Mouse (Mus musculus): Measurements from ENCODE around the gene P2ry6. TPM values are rescaled to one million over a fixed set of nuclear protein-coding genes. Genes with fewer than 3 reads are reported as not detected.
A peak's percentile ranks its signal among the peaks of the same experiment; 100 is the strongest.

The P2ry6 gene
- total RNA-seq, 2 experiments from 2014 or later: 2.3 to 4.0 TPM

DNA sequence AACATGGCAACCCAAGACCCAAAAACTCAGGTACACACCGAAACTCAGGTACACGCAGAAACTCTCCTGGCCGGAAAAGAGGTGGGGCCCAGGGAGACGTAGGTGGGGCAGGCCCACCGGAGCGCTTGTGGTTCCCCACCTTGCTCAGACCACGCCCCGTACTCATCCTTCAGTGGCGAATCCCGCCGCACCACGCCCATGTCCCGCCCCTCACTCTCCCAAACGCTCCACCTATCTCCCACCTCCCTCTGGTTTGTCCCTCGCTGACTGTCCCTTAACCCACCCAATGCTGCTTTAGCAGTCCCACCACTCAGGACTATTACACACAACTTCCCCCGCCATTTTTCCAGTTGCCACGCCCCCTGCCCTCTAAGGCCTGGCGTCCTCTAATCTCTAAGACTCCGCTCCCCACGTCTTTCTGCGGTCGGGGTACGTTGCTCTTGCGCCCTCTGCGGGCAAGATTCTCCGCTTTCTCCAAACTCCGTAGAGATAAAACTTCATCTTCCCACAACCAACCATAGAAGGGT, 41.9 kb downstream of the P2ry6 start:
- peak; percentile 69 for TF ChIP-seq CTCF (IDR thresholded peaks at IDR 0.05)
- Histone ChIP-seq H3K27ac (peak overlapping the region; percentile 17; the same call in 1 of the 2 replicates), H3K4me3 (peak overlapping the region; percentile 43)
- intact Hi-C loops (cut with DNase I): loop anchor here (1.0 kb wide), 1 partner anchor 25 kb away; no protein-coding TSS in a partner anchor
- DNase-seq (ENCODE audit: extremely low spot score in 1 of 2, low spot score in 2 of 2): peak; percentile 55 to 71

GRCm38 (mm10) chr7:100931926-100932480, 42.4 kb downstream of the P2ry6 start, which contains the start of gene Arhgef17:
Arhgef17 (minus strand) TSS chr7:100932107.
- H3K4me3 ChIP-seq: peak within 1 kb of the TSS; percentile 43
- intact Hi-C loops (cut with DNase I): loop anchor here (1.0 kb wide), 1 partner anchor 25 kb away; no protein-coding TSS in a partner anchor
- no peak for DNase-seq (ENCODE audit: extremely low spot score in 1 of 2, low spot score in 2 of 2)
- TF ChIP-seq CTCF (IDR thresholded peaks at IDR 0.05): no peak
- H3K27ac ChIP-seq: peak within 1 kb of the TSS; percentile 73

DNA sequence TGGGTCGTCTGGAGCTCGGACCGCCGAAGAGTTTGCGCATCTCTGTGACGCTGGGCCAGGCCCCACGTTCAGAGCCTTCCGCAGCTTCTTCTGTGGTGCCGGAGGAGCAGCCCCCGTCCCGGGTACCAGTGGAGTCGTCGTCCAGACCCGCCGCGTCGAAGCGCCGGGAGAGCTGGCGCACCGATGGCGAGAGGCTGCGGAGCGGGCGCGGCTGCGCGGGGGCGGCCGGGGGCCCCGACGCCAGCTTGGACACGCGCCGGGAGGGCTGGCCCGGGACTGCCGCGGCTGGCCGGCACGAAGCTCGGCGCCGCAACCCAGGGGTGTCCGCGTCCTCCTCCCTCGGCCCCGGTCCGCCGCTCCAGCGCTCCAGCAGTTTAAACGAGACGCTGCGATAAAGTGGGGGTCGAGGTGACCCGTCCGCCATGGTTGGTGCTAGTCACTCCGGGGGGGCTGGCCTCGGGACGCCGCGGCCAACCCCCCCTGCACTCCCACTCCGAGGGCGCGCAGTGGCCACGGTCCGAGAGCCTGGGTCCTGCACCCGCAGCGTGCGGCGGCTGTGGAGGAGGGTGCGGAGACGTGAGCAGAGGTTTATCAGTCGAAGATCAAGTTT, 43.0 kb downstream of the P2ry6 start:
- intact Hi-C loops (cut with DNase I): no loop called here
- peak overlapping the region; percentile 73 for H3K27ac ChIP-seq

GRCm38 (mm10) chr7:100930619-100931315, 43.7 kb downstream of the P2ry6 start:
- TF ChIP-seq CTCF (IDR thresholded peaks at IDR 0.05): no peak
- DNase-seq (ENCODE audit: extremely low spot score in 1 of 2, low spot score in 2 of 2): no peak
- peak overlapping the region; percentile 43 for H3K4me3 ChIP-seq
- intact Hi-C loops (cut with DNase I): no loop called here
- H3K27ac ChIP-seq: peak overlapping the region; percentile 73

More for the DNA sequence above, 43.0 kb downstream of the P2ry6 start:
- peak overlapping the region; percentile 43 for H3K4me3 ChIP-seq
- no peak for TF ChIP-seq CTCF (IDR thresholded peaks at IDR 0.05)
- no peak for DNase-seq (ENCODE audit: extremely low spot score in 1 of 2, low spot score in 2 of 2)

DNA sequence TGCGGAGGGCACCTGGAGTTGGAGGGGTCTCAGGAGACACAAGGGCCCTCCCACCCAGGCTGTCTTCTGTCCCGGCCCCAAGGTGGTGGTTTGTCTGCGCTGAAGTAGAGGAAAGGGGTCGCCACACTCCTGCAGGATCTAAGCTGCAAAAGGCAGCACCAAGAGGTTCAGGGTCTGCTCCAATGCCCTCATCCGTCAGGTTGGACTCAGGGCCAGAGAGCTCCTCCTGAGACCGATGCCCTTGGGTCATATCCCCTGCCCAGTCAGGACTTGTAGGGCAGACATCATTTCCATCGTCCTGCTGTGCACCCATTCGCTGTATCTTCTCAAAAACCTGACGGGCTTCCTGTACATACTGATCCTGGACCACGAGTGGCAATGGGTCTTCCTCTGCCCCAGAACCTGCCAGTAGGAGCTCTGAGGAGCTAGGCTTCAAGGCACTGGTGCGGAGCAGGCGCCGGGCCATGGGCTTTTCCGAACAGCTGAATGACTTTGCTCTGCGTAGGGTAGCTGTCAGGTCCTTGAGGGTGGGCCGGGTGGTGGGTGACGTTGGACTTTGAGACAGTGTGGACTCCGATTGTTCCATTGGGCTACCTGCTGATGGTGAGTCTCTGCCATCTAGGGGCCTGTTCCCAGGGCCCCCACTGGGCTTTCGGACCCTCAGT, 44.7 kb downstream of the P2ry6 start:
- no peak overlapping the region; the same call in 1 of the 2 replicates for H3K4me3 ChIP-seq
- no peak for DNase-seq (ENCODE audit: extremely low spot score in 1 of 2, low spot score in 2 of 2)
- no peak overlapping the region for H3K27ac ChIP-seq

DNA sequence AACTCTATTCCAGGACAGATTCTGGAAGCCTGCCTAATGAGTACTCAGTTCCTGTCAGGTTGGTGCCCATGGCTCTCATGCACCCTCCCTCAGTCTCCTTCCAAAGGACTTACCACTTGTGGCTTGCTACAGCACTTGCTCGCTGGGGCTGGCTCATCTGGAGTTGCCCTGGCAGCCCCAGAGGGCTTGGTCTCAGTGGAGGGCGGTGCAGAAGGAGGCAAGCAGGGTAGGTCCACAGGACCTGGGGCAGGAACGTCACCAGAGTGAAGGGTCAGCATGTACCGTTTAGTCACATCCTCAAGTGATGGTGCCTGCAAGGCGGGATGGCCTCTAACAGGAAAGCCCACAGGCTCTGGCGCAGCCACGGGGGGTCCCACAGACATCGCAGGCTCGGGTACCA, 46.0 kb downstream of the P2ry6 start:
- H3K4me3 ChIP-seq: peak overlapping the region; percentile 20

More for the DNA sequence above, 44.7 kb downstream of the P2ry6 start:
- no peak for TF ChIP-seq CTCF (IDR thresholded peaks at IDR 0.05)
- intact Hi-C loops (cut with DNase I): no loop called here

DNA sequence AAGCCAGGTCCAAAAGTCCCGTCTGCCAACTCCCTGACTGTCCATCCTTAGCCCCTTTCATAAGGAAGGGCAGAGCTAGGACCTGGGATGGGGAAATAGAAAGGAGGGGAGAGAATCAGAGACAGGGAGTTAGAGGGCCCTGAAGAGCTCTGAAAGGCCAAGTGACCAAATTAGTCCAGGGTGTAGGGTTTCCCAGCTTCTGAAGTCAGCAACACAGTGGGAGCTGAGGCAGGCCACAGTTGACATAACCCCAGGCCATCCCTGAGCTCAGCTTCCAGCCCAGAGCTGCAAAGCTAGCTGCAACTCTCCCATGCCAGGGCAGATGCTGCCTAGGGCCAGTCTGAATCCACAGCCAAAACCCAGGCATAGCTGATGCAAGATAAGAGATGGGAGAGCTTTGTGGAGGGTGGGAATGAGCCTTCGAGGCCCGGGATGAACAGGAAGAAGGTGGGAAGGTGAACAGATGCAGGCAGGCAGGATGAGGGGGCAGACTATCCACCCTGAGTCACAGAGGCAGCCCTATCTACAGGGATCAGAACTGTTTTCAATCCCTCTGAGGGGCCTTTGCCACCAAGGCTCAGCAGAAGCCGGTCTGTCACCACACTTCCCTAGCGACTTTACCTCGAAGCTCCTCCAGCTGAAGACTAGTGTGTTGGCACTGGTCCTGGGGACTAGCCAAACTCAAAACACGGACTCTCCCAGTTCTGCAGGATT, 47.0 kb downstream of the P2ry6 start:
- intact Hi-C loops (cut with DNase I): no loop called here
- DNase-seq (ENCODE audit: extremely low spot score in 1 of 2, low spot score in 2 of 2): no peak
- no peak for TF ChIP-seq CTCF (IDR thresholded peaks at IDR 0.05)
- Histone ChIP-seq H3K27ac (peak overlapping the region; percentile 75), H3K4me3 (peak overlapping the region; percentile 26)

More for the DNA sequence above, 46.0 kb downstream of the P2ry6 start:
- H3K27ac ChIP-seq: peak overlapping the region; percentile 75
- intact Hi-C loops (cut with DNase I): no loop called here
- no peak for TF ChIP-seq CTCF (IDR thresholded peaks at IDR 0.05)
- no peak for DNase-seq (ENCODE audit: extremely low spot score in 1 of 2, low spot score in 2 of 2)

DNA sequence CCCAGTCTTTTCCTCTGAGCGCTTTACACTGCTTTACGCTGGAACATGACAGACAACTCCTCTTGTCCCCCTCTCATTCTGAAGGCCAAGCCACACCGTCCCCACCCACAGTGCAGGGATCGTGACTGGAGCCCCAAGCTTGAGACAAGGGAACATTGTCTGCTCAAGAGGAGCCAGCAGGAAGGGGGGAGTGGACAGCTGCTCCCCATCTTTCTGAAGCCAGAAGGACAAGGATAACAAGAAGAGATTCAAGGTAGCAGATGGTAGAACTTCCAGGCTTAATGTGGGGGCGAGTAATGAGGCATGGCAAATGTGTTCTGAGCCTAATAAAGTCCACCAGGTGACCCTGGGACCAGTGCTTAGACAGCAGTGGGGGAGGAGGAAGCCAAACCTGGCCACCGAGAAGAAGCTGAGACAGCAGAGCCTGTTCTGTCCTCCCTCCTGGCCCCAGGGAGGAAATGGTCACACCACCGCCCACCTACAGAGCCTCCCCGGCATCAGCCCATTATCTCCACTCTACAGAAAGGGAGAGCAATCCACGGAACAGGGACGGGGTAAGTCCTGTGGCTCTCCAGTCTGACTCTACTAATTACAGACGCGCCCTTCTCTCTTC, 48.0 kb downstream of the P2ry6 start:
- H3K27ac ChIP-seq: peak overlapping the region; percentile 75
- no peak for TF ChIP-seq CTCF (IDR thresholded peaks at IDR 0.05)
- intact Hi-C loops (cut with DNase I): no loop called here
- peak overlapping the region; percentile 26 for H3K4me3 ChIP-seq
- peak in 1 of 2 experiments; percentile 60 for DNase-seq (ENCODE audit: extremely low spot score in 1 of 2, low spot score in 2 of 2)

- no peak for DNase-seq (ENCODE audit: extremely low spot score in 1 of 2, low spot score in 2 of 2)
- intact Hi-C loops (cut with DNase I): no loop called here
- TF ChIP-seq CTCF (IDR thresholded peaks at IDR 0.05): no peak
- H3K27ac ChIP-seq: peak overlapping the region; percentile 75
- no peak overlapping the region for H3K4me3 ChIP-seq
Measured at GRCm38 (mm10) chr7:100924674-100925445, 49.6 kb downstream of the P2ry6 start.

DNA sequence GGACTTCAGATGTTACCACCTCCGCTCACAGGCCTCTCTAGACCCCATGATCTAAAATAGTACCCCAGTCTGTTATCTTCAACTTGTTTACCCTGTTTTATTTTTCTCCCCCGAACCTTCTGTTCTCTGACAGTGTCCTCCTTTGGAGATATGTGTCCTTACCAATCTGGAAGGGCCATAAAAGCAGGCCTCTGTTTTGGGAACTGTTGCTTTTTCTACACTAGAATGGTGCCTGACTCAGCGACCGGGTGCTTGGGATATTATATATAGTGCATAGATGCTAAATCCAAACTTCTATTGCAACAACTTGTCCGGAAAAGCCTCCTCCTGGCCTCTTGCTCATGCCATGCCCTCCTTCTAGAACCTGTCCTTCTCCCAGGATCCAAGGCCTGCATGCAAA, 50.2 kb downstream of the P2ry6 start:
- Histone ChIP-seq H3K27ac (peak overlapping the region; percentile 75), H3K4me3 (no peak overlapping the region)
- intact Hi-C loops (cut with DNase I): no loop called here
- no peak for TF ChIP-seq CTCF (IDR thresholded peaks at IDR 0.05)
- DNase-seq (ENCODE audit: extremely low spot score in 1 of 2, low spot score in 2 of 2): no peak

All from left cerebral cortex, adult 2 months (tissue).